Mouse (Mus musculus) testis, postnatal 14 days (tissue): ENCODE results near the gene Eif4e3.

ENCODE experiments used
- DNase-seq: peaks from one replicate; pipeline ENCODE4 v3.0.0; 2021; ENCODE audit warnings: low spot score

Gene Eif4e3

DNA sequence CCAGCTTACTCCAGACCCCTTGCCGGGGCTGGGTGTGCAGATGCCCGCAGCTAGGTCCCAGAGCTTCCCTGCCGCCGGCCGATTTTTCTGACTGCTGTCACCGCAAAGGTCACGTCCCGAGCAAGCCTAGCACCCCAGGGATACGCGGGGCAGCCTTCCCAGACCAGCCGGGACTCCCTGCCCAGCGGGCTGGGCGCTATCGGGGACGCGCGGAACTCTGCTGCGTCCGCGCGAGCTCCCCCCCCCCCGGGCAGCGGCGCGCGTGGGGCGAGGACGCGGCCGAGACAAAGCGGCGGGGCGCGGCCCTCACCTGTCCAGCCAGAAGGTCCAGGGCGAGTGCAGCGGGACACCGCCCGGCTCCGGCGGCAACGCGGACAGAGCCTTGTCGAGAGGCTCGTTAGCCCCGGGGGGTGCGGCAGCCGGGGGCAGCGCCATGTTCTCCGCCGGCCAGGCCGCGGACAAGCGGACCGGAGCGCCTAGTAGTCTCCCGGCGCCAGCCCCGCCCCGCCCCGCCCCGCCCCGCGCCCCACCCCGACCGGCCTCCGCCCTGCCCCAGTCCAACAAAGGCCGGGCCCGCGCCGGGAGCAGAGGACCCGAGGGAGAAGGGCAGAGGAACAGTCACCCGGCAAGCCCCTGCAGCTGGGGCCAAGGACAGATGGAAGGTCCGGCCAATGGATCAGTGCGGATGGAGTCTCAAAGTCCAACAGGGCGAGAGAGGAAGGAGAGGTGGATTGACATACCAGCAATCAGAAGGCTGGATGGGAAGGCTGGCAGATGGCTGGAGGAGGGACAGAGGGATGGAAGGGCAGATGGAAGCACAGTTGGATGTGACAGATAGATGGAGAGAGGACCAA is at the start of gene Eif4e3, which contains the start of gene Gm20696:
Gene Eif4e3, minus strand, starts transcription at position 454 of the 854 bp plus-strand sequence.
Gene Gm20696, minus strand, starts transcription at position 480 of the 854 bp plus-strand sequence.
- no peak for DNase-seq

DNA sequence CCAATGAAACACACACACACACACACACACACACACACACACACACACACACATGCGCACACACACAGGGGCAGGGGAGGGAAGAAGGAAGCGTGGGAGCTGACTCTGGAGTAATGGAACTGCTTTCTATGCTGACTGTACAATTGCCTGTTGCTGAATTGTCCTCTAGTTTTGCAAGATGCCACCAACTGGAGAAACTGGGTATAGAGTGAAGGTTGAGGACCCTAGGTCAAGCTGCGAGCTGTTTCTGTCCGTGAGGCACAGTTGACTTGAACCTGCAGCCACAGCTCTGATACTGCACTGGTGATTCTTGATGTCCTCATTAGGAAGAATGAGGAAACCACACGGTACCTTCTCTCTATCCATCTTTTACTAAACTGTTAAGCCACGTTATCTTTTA is 49.3 kb upstream of the Eif4e3 start:
- no peak for DNase-seq

DNA sequence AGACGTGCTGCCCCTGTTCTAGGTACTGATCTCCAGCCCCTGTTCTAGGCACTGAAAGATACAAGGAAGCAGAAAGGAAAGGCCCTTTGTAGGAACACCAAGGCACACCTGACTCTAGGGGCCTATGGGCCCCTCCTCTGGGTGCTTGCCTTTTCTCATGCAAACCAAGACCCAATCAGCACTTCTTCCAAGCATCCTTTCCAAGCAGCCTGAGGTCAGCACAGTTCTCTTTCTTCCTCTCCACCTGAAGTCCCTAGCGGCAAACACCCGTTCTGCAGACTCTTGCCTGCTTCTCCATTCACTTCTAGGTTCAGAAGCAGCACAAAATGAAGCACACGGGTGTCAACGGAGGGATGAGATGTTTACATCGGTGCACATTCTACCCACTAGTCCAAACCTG is 48.6 kb upstream of the Eif4e3 start:
- DNase-seq = no peak

DNA sequence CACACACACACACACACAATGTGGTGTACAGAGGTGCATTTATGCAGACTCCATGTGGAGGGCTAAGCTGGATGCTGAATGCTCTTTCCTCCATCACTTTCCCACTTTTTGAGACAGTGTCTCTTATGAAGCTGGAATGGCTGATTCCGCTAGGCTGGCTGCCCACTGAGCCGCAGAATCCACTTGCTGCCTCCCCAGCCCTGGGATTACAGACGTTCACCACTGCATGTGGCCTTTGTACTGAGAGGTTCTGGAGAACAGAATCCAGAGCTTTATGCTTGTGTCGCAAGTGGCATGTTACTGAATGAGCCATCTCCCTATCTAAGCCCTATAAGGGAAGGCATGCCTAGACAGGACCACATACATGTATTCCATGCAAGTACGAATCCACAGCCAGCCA is 46.7 kb upstream of the Eif4e3 start:
- DNase-seq = no peak

DNA sequence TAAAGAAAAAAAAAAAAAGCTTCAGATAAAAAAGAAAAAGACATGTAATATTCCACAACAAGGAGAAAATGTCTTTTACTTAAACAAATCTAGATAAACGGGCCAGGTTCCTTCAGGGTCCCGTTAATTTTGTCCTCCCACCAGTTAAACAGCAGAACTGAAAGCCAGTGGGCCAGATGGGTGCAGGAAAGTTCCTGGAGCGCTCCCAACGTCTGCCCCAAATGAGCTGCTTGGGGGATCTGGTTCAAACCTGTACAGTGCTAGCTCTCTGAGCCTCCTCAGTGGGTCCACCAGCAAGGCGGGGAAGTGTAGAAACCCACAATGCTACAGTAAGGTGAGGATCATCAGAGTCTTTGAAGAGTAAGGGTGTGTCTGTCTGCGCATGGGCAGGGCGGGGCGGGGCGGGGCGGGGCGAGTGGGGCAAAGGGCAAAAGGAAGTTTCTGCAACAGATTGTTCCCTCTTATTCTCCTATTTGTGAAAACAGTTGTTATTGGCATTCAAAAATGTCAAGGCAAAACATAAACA is 45.1 kb upstream of the Eif4e3 start:
- no peak for DNase-seq

DNA sequence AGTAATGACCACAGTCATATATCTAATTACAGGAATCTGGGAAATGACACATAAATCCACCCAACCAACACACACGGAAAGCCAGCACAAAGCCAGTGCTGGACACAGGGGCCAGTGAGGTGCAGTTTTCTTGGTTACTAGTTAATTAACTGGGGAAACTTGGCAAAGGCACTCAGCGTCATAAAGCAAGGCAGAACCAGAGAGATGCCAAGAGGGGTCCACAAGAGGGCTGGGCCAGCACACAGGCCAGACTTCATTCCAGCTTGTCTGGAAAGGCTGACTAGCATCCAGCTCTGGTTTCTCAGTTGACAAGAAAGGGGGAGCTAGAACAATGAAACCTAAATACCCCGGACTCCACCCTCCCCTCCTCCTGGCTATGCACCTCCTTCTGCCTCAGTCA is 33.9 kb upstream of the Eif4e3 start:
- DNase-seq = no peak

DNA sequence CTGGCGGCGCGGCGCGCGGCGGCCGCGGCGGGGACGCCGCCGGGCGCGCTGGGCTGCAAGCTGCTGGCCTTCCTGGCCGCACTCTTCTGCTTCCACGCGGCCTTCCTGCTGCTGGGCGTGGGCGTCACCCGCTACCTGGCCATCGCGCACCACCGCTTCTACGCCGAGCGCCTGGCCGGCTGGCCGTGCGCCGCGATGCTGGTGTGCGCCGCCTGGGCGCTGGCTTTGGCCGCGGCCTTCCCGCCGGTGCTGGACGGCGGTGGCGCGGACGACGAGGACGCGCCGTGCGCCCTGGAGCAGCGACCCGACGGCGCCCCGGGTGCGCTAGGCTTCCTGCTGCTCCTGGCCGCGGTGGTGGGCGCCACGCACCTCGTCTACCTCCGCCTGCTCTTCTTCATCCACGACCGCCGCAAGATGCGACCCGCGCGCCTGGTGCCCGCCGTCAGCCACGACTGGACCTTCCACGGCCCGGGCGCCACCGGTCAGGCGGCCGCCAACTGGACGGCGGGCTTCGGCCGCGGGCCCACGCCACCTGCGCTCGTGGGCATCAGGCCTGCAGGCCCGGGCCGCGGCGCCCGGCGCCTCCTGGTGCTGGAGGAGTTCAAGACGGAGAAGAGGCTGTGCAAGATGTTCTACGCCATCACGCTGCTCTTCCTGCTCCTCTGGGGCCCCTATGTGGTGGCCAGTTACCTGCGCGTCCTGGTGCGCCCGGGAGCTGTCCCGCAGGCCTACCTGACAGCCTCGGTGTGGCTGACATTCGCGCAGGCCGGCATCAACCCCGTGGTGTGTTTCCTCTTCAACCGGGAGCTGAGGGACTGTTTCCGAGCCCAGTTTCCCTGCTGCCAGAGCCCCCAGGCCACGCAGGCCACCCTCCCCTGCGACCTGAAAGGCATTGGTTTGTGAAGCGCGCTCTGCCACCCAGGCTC is 26.6 kb upstream of the Eif4e3 start:
- DNase-seq = no peak

DNA sequence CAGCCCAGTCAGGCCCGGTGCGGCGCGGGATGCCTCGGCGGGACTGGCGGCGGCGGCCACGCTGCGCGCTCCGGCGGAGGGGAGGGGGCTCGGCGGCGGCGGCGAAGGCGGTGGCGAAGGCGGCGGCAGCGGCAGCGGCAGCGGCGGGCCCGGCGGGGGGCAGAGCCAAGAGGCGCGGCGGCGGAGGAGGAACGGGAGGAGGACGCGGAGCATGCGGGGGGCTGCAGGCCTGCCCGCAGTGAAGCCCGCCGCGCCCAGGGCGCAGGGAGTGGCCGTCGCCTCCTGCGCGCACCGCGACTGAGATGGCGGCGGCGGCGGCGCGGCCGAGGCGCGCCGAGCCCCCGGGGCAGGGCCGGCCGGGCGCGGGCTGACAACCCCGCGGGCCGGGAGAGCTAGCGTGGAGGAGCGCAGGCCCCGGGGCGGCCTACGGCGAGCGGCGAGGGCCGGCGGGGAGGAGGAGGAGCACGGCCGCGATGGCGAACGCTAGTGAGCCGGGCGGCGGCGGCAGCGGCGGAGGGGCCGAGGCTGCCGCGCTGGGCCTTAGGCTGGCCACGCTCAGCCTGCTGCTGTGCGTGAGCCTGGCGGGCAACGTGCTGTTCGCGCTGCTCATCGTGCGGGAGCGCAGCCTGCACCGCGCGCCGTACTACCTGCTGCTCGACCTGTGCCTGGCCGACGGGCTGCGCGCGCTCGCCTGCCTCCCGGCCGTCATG is 25.8 kb upstream of the Eif4e3 start, which contains the start of gene Gpr27:
Gene Gpr27, plus strand, starts transcription at position 474 of the 710 bp plus-strand sequence.
- DNase-seq = peak; percentile 31

DNA sequence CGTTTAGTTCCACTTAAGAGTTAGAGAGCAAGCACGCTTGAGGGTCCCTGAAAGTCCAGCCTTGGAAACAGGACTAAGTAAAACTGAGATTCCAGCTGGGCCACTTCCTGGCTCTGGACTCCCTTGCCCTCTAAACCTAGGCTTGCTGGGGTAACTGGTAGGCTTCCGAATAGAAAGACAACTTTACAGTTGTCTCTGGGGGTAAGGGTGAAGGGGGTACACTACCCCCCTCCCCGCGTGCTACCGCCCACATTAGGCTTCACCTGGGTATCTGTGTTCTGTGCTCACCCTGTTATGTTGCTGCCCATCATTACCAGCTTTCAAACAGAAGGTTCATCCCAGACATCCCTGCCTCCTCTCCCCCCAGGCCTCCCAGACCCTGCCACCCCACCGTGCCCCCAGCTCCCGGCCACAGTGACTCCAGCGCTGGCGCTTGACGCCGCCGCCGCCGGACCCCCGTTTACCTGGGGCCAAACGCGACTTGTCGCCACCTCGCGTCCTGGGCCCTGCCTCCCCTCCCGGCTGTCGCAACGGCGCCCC is 25.2 kb upstream of the Eif4e3 start:
- DNase-seq = no peak

DNA sequence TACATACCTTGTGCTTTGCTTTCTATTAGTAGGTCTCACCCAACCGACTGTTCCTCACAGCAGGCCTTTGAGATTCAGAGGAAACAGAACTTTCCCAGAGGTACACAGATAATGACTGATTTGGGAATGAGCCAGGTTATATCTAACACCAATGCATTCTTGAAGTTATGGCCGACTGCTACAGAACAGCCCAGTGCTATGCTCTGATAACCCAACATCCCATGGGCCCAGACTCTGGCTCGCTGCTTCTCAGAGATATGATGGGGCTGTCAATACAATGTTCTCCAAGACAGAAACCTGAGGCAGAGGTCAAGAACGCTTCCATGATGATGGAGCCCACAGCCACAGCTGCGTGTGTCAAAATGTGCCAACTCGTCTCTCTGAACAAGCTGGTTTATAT is 21.9 kb upstream of the Eif4e3 start:
- no peak for DNase-seq

DNA sequence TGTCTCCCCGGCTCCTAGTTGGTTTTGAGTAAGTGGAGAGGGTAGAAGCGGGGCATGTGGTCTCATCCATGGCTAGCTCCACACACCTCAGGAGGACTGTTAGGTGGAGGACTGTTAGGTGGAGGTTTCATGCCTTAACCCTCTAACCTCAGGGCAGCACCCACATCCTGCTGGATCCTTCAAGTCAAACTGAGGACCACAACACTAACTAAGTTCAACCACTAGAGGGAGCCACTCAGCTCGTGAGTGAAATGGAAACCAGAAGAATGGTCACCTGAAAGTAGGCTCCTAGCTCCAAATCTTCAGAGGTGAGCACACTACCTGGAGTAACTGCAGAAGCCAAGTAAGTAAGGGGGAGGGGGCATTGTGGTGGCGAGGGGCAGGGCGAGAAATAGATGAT is 18.3 kb upstream of the Eif4e3 start:
- DNase-seq = no peak

DNA sequence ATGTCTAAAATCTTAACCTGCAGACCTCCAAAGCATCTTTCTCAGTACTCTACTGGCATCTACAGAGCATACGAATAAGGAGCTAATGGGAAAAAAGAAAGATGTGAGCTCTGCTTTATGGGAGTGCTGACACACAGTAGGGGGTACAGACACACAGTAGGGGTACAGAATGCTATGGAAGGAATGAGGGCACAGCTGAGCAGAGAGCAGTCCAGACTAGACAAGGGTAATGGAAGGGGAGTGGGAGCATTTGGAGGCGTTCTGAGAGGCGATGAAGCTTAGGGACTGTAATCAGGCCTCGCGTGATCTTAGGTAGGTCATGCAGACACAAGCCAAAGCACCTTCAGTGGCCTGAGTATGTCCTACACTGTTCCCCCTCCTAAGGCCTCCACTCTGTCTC is 17.4 kb upstream of the Eif4e3 start:
- no peak for DNase-seq

DNA sequence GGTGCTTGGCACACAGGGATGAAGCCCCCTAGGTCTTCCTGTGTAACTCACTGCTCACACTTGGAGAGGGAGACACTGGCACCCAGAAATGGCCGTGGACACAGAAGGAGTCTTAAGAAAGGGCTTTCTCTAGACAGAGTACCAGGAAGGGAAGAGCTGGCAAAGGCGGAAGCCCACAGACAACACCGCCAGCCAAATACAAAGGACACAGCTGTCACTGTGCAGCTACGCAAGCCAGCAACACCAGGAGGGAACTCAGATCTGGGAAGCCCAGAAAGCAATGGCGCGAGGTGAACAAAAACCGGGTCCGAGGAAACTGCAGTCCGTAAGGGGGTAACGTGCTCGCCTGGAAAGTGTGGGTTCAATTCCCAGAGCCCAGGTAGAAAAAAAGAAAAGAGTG is 11.5 kb upstream of the Eif4e3 start:
- no peak for DNase-seq

DNA sequence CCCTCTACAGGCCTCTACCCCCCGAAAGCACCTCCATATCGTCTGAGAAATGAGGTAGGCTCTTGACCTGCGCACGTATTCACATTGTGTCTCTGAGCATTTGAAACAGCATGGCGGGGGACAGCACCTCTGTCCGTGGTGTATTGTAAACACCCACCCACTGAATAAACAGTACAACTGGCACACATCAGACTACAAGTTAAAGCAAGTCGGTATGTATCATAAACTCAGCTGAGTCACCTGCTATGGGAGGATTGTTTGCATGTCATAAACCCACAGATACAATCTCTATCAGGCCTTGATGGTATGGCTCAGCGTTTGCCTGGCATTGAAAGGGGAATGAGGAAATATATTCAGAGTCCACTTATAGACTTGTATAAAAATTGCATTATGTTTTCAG is 10.8 kb upstream of the Eif4e3 start:
- DNase-seq = no peak

DNA sequence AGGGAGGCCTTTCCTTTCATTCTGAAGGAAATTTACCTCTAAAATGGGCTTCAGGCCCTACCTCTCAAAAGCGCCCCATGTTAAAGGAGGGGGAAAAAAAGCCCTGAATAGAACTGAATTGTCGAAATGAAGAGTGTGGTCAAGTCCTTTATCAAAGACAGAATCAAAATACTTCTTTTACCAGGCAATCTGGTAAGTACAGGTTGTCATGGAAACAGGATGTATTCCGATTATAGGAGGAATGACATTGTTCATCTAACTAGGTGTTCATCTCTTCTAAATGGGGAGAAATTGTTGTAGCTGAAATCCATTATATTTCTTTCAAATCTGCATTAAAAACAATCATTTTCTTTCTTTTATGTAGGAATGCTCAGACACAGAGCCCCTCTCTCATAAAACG is 7.9 kb upstream of the Eif4e3 start:
- no peak for DNase-seq

DNA sequence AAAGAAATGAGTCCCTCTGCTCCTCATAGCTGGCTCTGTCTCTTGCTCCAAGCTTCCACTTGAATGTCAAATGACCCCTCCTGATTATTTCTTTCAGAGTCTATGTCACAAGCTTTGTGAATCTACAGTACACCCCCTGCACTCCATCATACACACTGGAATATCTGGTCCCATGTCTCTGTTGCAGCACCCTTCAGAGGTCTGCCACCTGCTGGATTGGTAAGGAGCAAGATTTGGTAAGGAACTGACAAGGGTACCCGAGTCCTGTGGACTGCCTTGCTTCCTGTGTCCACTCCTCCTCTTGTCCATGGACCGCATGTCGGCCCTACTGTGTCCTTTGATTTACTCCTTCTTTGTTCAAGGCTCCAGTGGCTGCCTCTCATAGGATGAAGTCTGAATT is 5.2 kb upstream of the Eif4e3 start:
- DNase-seq = no peak

DNA sequence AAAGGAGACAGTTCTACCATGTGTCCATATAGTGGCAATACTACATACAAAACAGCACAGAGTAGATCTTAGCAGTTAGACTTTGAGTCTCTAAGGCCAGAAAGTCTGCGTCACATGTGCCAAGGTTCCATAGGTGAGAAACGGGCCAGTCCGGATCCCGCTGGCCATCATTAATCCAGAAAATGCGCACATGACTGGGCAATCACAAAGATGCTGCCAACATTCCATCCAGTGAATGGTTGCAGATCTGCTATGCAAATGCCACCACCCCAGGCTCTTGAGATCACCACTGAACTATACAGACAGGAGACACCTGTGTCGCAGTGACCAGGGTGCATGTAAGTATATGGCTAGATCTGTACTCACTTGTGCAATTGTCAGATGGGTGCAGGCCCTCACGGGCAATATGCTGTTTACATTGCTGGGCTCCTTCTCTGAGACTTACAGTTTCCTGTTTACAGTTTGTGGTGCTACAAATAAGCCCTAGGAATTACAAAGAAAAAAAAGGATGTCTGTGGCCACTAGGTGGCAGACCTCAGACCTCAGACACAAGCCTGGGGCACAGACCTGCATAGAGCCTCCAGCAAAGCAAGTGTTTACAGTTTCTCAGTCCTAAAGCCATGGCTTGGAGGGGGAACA is 4.0 kb upstream of the Eif4e3 start:
- no peak for DNase-seq

DNA sequence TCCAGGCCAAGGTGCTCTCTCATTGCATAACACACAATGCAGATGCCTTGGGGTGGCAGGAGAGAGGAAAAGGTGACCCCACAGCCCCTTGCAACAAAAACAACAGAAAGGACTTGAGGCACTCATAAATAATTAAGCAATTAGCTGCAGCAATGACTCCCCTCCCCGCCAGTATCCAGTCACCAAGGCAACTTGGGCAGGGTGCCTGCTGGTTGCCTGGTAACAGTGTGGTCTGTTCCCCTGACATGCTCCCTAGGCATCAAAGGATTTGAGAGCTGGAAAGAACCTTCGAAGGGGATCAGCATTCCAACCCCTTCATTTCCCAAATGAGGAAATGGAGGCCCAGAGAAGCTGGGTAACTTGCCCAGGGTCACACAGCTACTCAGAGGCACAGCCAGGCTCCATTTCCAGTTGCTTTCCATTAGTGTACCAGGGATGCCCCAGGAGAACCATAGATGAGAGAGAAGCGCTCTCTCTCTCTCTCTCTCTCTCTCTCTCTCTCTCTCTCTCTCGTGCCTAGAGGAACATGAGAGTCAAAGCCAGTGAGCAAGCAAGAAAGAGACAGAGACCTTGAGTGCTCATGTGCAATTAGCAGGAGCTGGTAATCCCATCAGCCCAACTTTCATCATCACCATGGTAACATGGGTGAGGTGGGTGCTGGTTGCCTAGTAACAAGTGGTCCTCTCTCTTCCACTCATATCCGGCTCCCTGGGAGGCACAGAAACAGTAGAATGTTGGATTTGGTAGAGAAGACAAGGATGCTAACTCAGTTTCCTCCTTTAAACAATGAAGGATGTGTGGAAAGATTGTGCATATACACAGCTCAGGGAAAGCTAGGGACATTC is 3.1 kb upstream of the Eif4e3 start:
- DNase-seq = no peak

DNA sequence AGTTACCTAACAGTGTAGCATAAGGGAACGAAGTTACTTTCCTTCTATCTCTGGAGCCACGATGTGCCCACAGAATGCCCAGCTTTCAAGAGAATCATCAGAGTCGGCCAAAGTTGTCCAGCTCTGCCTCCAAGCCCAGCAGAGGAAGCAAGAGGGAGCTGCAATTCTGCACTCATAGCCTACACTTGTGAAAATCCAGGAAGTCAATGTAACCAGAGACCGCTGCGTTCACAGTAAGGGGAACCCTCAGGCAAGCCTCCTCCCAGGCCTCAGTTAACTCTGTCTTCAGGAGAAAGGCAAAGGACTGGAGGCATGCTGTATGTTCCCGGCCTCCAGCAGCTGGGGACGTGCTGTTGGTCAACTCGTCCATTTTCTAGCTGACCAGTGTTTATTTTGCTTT is 719 bp upstream of the Eif4e3 start:
- DNase-seq = no peak
